Mouse (Mus musculus): Measurements from ENCODE around the gene Acad11. TPM values are rescaled to one million over a fixed set of nuclear protein-coding genes. Genes with fewer than 3 reads are reported as not detected.

The Acad11 gene
- polyA plus RNA-seq, 1 experiment, result 132 TPM

GRCm38 (mm10) chr9:104109151-104109550, 46.0 kb downstream of the Acad11 start:
- TF ChIP-seq POLR2A (IDR thresholded peaks at IDR 0.05; ENCODE audit: low read depth, low read length), result no peak
- no peak for TF ChIP-seq CTCF (conservative IDR thresholded peaks at IDR 0.05; ENCODE audit: insufficient read depth, insufficient read length, low read depth, low read length)

GRCm38 (mm10) chr9:104123101-104123500, 59.9 kb downstream of the Acad11 start:
- no peak overlapping the region for H3K27ac ChIP-seq (ENCODE audit: insufficient read depth, low read depth, low read length)
- H3K27me3 ChIP-seq (replicated peaks; ENCODE audit: control insufficient read depth, insufficient read depth, low read length), result no peaks in the 10 kb centered on the region
- WGBS, result 41% methylated on average over 5 of the region's 5 CpGs
- no peak for DNase-seq
- TF ChIP-seq POLR2A (IDR thresholded peaks at IDR 0.05; ENCODE audit: low read depth, low read length), result no peak
- TF ChIP-seq CTCF (conservative IDR thresholded peaks at IDR 0.05; ENCODE audit: insufficient read depth, insufficient read length, low read depth, low read length), result no peak
- H3K4me3 ChIP-seq (ENCODE audit: insufficient read depth, low read depth, low read length), result no peak overlapping the region
- H3K4me1 ChIP-seq (ENCODE audit: control insufficient read depth, insufficient read depth, low read length), result no peaks in the 10 kb centered on the region
- H3K36me3 ChIP-seq (ENCODE audit: control insufficient read depth, insufficient read depth, low read length), result no peaks in the 10 kb centered on the region

More at GRCm38 (mm10) chr9:104109151-104109550, 46.0 kb downstream of the Acad11 start:
- 94% methylated on average over 5 of the region's 5 CpGs for WGBS
- no peak overlapping the region for H3K27ac ChIP-seq (ENCODE audit: insufficient read depth, low read depth, low read length)
- no peak for DNase-seq
- H3K27me3 ChIP-seq (replicated peaks; ENCODE audit: control insufficient read depth, insufficient read depth, low read length), result no peaks in the 10 kb centered on the region
- no peaks in the 10 kb centered on the region for H3K4me1 ChIP-seq (ENCODE audit: control insufficient read depth, insufficient read depth, low read length)
- no peaks in the 10 kb centered on the region; the same call in 1 of the 2 replicates for H3K36me3 ChIP-seq (ENCODE audit: control insufficient read depth, insufficient read depth, low read length)
- no peak overlapping the region for H3K4me3 ChIP-seq (ENCODE audit: insufficient read depth, low read depth, low read length)

- no peaks in the 10 kb centered on the region for H3K4me1 ChIP-seq (ENCODE audit: control insufficient read depth, insufficient read depth, low read length)
- H3K4me3 ChIP-seq (ENCODE audit: insufficient read depth, low read depth, low read length), result no peak overlapping the region
- TF ChIP-seq POLR2A (IDR thresholded peaks at IDR 0.05; ENCODE audit: low read depth, low read length) (no peak), CTCF (conservative IDR thresholded peaks at IDR 0.05; ENCODE audit: insufficient read depth, insufficient read length, low read depth, low read length) (no peak)
- WGBS, result 49% methylated on average over 5 of the region's 5 CpGs
- H3K27me3 ChIP-seq (replicated peaks; ENCODE audit: control insufficient read depth, insufficient read depth, low read length), result no peaks in the 10 kb centered on the region
- H3K36me3 ChIP-seq (ENCODE audit: control insufficient read depth, insufficient read depth, low read length), result no peaks in the 10 kb centered on the region
- peak; percentile 5 for DNase-seq
- H3K27ac ChIP-seq (ENCODE audit: insufficient read depth, low read depth, low read length), result no peak overlapping the region
Observed at GRCm38 (mm10) chr9:104123622-104124021, 60.4 kb downstream of the Acad11 start.

GRCm38 (mm10) chr9:104126833-104127232, 63.7 kb downstream of the Acad11 start, which contains the start of gene Ackr4:
TSS of gene Ackr4 (minus strand) at chr9:104126933.
- Histone ChIP-seq H3K4me1 (ENCODE audit: control insufficient read depth, insufficient read depth, low read length) (no peaks in the 10 kb centered on the region), H3K36me3 (ENCODE audit: control insufficient read depth, insufficient read depth, low read length) (no peaks in the 10 kb centered on the region; the same call in 1 of the 2 replicates), H3K27me3 (replicated peaks; ENCODE audit: control insufficient read depth, insufficient read depth, low read length) (no peaks in the 10 kb centered on the region), H3K27ac (ENCODE audit: insufficient read depth, low read depth, low read length) (no peak within 1 kb of the TSS), H3K4me3 (ENCODE audit: insufficient read depth, low read depth, low read length) (no peak within 1 kb of the TSS)
- 89% methylated on average over 3 of the region's 3 CpGs for WGBS
- no peak for DNase-seq
- TF ChIP-seq POLR2A (IDR thresholded peaks at IDR 0.05; ENCODE audit: low read depth, low read length), result no peak
- TF ChIP-seq CTCF (conservative IDR thresholded peaks at IDR 0.05; ENCODE audit: insufficient read depth, insufficient read length, low read depth, low read length), result no peak

- Histone ChIP-seq H3K27me3 (replicated peaks; ENCODE audit: control insufficient read depth, insufficient read depth, low read length) (no peaks in the 10 kb centered on the region), H3K36me3 (ENCODE audit: control insufficient read depth, insufficient read depth, low read length) (no peaks in the 10 kb centered on the region; the same call in 1 of the 2 replicates), H3K27ac (ENCODE audit: insufficient read depth, low read depth, low read length) (no peak overlapping the region), H3K4me1 (ENCODE audit: control insufficient read depth, insufficient read depth, low read length) (no peaks in the 10 kb centered on the region), H3K4me3 (ENCODE audit: insufficient read depth, low read depth, low read length) (no peak overlapping the region)
- no peak for DNase-seq
- 88% methylated on average over 2 of the region's 2 CpGs for WGBS
- no peak for TF ChIP-seq CTCF (conservative IDR thresholded peaks at IDR 0.05; ENCODE audit: insufficient read depth, insufficient read length, low read depth, low read length)
- TF ChIP-seq POLR2A (IDR thresholded peaks at IDR 0.05; ENCODE audit: low read depth, low read length), result no peak
Observed at GRCm38 (mm10) chr9:104128110-104128509, 64.9 kb downstream of the Acad11 start.

GRCm38 (mm10) chr9:104130141-104130755, 67.1 kb downstream of the Acad11 start:
- 84% methylated on average over 9 of the region's 9 CpGs for WGBS
- Histone ChIP-seq H3K27me3 (replicated peaks; ENCODE audit: control insufficient read depth, insufficient read depth, low read length) (no peaks in the 10 kb centered on the region), H3K4me1 (ENCODE audit: control insufficient read depth, insufficient read depth, low read length) (no peaks in the 10 kb centered on the region), H3K36me3 (ENCODE audit: control insufficient read depth, insufficient read depth, low read length) (no peaks in the 10 kb centered on the region; the same call in 1 of the 2 replicates), H3K4me3 (ENCODE audit: insufficient read depth, low read depth, low read length) (no peak overlapping the region), H3K27ac (ENCODE audit: insufficient read depth, low read depth, low read length) (no peak overlapping the region)
- TF ChIP-seq POLR2A (IDR thresholded peaks at IDR 0.05; ENCODE audit: low read depth, low read length) (no peak), CTCF (conservative IDR thresholded peaks at IDR 0.05; ENCODE audit: insufficient read depth, insufficient read length, low read depth, low read length) (no peak)
- no peak for DNase-seq

- 84% methylated on average over 6 of the region's 6 CpGs for WGBS
- H3K27me3 ChIP-seq (replicated peaks; ENCODE audit: control insufficient read depth, insufficient read depth, low read length), result no peaks in the 10 kb centered on the region
- H3K4me1 ChIP-seq (ENCODE audit: control insufficient read depth, insufficient read depth, low read length), result no peaks in the 10 kb centered on the region
- TF ChIP-seq CTCF (conservative IDR thresholded peaks at IDR 0.05; ENCODE audit: insufficient read depth, insufficient read length, low read depth, low read length), result no peak
- no peak for TF ChIP-seq POLR2A (IDR thresholded peaks at IDR 0.05; ENCODE audit: low read depth, low read length)
- no peak overlapping the region for H3K27ac ChIP-seq (ENCODE audit: insufficient read depth, low read depth, low read length)
- no peak for DNase-seq
- H3K36me3 ChIP-seq (ENCODE audit: control insufficient read depth, insufficient read depth, low read length), result no peaks in the 10 kb centered on the region
- no peak overlapping the region for H3K4me3 ChIP-seq (ENCODE audit: insufficient read depth, low read depth, low read length)
Observed at GRCm38 (mm10) chr9:104140351-104140750, 77.2 kb downstream of the Acad11 start.
